Mouse (Mus musculus) retina, postnatal 1 day (tissue): ENCODE results near the gene Chmp4b.

ENCODE experiments used
- DNase-seq: peaks from one replicate; pipeline ENCODE4 v3.0.0-alpha.2; 2012

The Chmp4b gene

DNA sequence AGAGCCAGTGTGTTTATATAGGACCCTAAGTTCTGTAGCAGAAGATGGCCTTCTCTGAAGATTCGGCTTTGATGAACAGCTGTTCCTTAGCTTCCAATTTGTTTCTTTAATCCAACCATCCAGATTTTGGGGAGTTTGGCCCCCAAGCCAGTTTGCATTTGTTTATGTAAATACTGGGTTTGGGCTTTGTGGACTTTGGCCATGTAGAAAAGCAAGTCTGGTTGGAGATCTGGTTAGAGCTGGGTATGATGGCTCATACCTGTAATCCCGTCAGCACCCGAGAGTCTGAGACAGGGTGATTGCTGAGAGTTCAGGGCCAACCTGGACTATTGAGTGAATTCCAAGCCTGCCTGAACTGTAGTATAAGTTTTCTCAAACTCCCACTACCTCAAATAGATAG, 34.3 kb downstream of the Chmp4b start:
- DNase-seq, result no peak

- no peak for DNase-seq
Observed at GRCm38 (mm10) chr2:154686819-154687218, 35.3 kb downstream of the Chmp4b start.

- no peak for DNase-seq
Observed at GRCm38 (mm10) chr2:154689391-154689790, 37.9 kb downstream of the Chmp4b start.

- DNase-seq, result no peak
Observed at GRCm38 (mm10) chr2:154690959-154691358, 39.5 kb downstream of the Chmp4b start.

DNA sequence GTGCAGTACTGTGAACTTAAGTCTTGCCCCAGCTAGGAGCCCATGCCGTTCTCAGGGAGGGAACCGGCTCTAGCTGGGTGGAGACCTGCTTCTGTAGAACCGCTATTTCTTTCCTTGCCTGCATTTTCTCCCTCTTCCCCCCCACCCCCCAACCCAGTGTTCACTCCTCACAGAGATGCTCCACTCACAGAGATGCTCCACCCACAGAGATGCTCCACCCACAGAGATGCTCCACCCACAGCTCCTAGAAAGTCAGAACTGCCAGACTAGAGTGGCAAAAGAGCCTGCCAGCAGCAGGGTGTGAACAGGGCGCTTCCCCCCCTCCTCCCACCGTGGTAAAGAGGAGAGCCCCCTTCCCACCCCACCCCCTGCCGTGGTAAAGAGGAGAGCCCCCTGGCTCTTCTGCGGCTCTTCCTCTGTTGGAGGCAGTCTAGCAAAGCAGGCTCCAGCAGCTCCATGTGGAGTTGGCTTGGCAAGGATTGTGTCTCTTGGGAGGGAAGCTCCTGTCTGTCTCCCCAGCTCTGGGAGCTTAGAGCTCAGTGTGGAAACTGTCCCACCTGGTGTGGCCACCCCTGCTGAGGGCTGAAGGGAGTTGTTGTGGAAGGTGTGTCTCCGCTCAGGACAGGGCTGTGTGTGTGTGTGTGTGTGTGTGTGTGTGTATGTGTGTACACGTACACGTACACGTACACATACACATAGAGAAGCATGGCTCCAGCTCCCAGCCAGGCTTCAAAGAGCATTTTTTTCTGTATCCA, 41.9 kb downstream of the Chmp4b start:
- DNase-seq, result no peak

GRCm38 (mm10) chr2:154693941-154694256, 42.4 kb downstream of the Chmp4b start:
- DNase-seq, result no peak

DNA sequence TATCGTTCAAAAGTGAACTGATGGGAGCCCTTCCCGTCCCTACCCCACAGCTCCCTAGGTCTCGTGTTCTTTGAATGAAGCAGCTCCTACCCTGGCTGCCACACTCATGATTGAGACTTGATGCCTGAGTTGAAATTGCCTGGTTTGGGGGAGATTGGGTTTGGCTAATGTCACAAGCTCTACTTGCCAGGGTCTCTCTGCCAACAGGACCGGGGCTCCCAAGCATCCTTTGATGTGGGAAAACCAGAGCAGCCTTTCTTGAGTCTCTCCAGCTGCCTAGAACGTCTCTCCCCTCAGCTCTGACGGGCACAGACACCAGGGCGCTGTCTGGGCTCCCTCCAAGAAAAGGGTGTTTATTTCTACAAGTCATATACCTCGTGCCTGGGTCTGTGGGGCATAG, 44.2 kb downstream of the Chmp4b start:
- DNase-seq, result no peak

- DNase-seq, result no peak
Observed at GRCm38 (mm10) chr2:154696660-154697059, 45.2 kb downstream of the Chmp4b start.

GRCm38 (mm10) chr2:154699360-154699759, 47.9 kb downstream of the Chmp4b start:
- no peak for DNase-seq

GRCm38 (mm10) chr2:154700177-154700576, 48.7 kb downstream of the Chmp4b start:
- DNase-seq, result no peak

- DNase-seq, result peak; percentile 88
Observed at GRCm38 (mm10) chr2:154702637-154703315, 51.3 kb downstream of the Chmp4b start.

- peak; percentile 53 for DNase-seq
Observed at GRCm38 (mm10) chr2:154706526-154707280, 55.2 kb downstream of the Chmp4b start.

GRCm38 (mm10) chr2:154707284-154707683, 55.8 kb downstream of the Chmp4b start:
- DNase-seq, result no peak

DNA sequence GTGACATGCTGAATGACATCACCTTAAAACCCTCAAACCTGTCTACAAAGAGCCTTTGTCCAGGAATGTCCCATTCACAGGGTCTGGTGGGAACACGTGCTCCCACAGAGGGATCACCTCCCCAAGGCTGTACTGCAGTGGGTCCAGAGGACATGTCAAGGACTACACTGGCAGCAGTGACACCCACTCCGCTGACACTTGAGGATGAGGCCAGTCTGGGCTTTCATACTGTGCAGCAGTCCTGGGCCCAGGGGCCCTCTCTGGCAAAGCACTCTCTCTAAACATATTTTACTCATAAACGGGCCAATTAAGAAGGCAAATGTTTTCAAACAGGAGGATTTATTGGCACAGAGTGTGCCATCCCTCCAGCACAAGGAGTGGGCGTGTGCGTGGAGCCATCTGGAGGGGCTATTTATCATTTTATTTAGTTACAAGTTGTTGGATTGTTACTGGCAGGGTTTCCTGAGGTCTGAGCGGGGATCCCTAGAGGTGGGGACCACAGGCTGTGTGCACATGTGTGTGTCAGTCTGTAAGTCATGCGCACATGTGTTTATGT, 56.4 kb downstream of the Chmp4b start:
- no peak for DNase-seq

DNA sequence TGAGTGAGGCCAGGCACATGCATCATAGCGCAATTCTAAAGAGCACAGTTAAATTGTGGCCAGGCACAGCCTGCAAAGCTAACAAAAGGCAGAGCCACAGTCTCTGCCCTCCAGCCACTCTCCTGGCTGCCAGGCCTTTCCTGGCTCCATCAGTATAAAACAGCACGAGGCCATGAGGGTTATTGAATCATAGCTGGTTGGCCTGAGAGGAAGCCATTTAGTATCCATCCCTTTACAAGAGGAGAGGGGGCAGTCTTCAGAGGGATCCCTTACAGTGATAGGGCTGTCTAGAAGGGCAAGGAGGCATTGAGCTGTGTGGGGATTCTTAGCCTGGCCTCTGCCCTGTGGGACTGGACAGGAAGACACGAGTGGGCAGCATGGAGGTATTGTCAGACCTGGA, 60.2 kb downstream of the Chmp4b start:
- no peak for DNase-seq

DNA sequence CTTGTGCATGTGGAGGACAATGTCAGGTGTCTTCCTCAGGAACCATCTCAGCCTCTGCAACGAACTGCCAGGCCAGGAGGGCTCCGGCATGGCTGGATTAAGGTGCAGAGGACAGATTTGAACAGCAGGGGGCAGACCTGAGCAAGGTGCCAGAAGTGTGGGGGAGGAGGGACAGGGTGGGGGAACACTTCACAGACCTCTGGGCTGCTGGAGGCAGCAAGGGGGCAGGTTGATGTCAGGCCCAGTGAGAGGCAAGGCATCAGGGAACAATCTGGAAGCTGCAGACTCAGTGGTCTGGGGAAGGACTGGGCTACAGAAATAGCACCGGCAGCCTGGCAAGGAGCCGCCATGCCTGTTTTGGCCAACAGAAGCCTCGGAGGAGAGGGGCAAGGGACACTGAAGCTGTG, 60.8 kb downstream of the Chmp4b start:
- DNase-seq, result peak; percentile 78

GRCm38 (mm10) chr2:154713083-154713482, 61.6 kb downstream of the Chmp4b start:
- DNase-seq, result peak; percentile 55

DNA sequence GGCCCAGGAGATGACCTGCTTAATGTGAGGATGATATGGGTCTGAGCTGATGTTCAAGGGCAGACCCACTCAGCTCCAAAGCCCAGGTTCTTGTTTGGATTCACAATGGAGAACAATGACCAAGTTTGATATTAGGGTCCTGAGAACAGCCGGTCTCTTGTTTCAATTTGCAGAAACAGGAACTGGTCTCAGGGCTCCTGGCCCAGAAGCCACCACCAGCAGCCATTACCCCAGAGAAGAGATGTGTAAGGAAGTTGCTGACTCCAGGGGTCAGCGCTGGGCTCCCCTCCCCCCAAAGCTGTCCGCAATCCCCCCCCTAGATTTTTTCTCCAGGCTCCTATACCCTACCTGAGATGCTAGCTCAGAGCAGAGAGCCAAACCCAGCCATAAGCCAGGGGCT, 62.5 kb downstream of the Chmp4b start:
- DNase-seq, result no peak

DNA sequence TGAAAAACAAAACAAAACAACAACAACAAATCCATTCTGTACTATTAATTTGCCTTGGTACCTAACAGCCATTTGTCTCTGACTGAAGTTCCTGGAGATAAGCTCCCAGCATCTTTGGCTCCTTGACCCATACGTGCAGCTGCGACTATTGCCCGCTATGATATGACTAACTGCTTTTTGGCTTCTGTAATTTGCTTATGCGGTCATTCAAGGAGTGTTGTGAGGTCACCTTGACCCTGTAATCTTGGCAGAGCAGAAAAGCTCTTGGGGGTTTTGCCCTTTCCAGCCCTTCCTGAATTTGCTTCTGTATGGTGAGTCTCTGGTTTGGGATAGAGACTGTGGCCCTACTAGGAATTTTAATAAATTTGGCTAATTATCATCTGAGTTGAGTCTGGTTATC, 65.1 kb downstream of the Chmp4b start:
- DNase-seq, result no peak

GRCm38 (mm10) chr2:154717081-154717480, 65.6 kb downstream of the Chmp4b start:
- DNase-seq, result no peak

DNA sequence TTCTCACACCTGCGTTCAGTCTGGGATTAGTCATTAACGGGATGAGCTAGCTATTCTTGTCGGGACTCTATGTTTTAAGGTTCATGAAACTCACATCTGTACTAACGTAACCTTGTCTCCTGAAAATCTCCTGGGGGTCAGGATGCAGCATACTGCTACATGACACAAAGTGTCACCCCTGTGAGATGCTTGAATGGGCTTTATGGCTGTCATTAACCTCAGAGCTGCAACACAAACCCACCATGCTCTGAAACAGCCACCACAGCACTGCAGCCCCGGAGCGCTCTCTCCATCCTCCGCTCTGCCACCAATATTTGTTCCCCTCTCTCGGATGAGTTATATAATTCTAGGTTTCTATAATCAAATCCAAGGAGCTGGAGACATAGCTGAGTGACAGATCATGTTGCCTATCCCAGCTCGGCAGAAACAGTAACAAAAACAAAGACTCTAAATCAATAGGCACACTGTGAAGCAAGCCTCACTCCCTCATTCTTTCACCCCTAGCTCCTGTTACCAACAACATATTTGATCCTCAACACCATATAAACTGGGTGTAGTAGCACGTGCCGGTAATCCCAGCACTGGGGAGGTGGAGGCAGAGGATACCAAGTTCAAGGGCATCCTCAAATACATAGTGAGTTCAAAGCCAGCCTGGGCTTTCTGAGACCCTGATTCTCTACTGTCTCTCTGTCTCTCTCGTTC, 67.5 kb downstream of the Chmp4b start:
- no peak for DNase-seq

GRCm38 (mm10) chr2:154720315-154720714, 68.8 kb downstream of the Chmp4b start:
- no peak for DNase-seq

DNA sequence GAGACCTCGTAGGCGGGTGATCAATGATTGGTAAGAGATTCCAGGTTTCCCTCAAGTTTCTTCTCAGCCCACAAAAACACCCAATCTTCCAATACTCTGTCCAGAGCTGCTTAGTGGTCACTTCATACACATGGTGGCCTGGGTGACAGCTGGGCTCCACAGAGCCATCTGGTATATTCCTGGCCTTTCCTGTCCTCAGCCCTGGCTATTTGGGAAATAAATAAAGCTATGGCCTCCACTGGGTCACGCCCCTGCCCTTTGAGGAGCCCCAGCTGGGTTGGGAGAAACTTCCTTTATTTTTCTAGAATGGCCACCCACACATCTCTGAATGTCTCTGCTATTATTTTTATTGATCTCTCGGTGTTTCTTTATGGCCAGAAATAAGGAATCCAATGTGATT, 72.0 kb downstream of the Chmp4b start:
- no peak for DNase-seq
